Mouse (Mus musculus): ENCODE measurements at regions not wholly inside any gene's neighbourhood (a gene's known extent, or its start where the extent isn't known, plus 50 kb on each side); places are given as distances from the start of the nearest gene placed in this dataset.

GRCm38 (mm10) chr11:114229763-114230162 lies 162.9 kb upstream of the Sdk2 start:
- DNase-seq (ENCODE audit: extremely low spot score in 1 of 2, low spot score in 1 of 2) = no peak

GRCm38 (mm10) chr11:114229196-114229595 lies 162.3 kb upstream of the Sdk2 start:
- no peak for DNase-seq (ENCODE audit: extremely low spot score in 1 of 2, low spot score in 1 of 2)

- no peak for DNase-seq (ENCODE audit: extremely low spot score in 1 of 2, low spot score in 1 of 2)
Observed at GRCm38 (mm10) chr11:114226553-114226952, 159.7 kb upstream of the Sdk2 start.

GRCm38 (mm10) chr11:114224706-114225105 lies 157.9 kb upstream of the Sdk2 start:
- DNase-seq (ENCODE audit: extremely low spot score in 1 of 2, low spot score in 1 of 2) = no peak

- DNase-seq (ENCODE audit: extremely low spot score in 1 of 2, low spot score in 1 of 2) = no peak
Observed at GRCm38 (mm10) chr11:114223061-114223460, 156.2 kb upstream of the Sdk2 start.

GRCm38 (mm10) chr11:114220466-114220865 lies 153.6 kb upstream of the Sdk2 start:
- no peak for DNase-seq (ENCODE audit: extremely low spot score in 1 of 2, low spot score in 1 of 2)

- no peak for DNase-seq (ENCODE audit: extremely low spot score in 1 of 2, low spot score in 1 of 2)
Observed at GRCm38 (mm10) chr11:114218732-114219506, 152.1 kb upstream of the Sdk2 start.

- DNase-seq (ENCODE audit: extremely low spot score in 1 of 2, low spot score in 1 of 2) = no peak
Observed at GRCm38 (mm10) chr11:114217245-114217757, 150.5 kb upstream of the Sdk2 start.

- no peak for DNase-seq (ENCODE audit: extremely low spot score in 1 of 2, low spot score in 1 of 2)
Observed at GRCm38 (mm10) chr11:114216493-114216892, 149.6 kb upstream of the Sdk2 start.

- DNase-seq (ENCODE audit: extremely low spot score in 1 of 2, low spot score in 1 of 2) = no peak
Observed at GRCm38 (mm10) chr11:114215256-114215655, 148.4 kb upstream of the Sdk2 start.

- peak in 1 of 2 experiments; percentile 40 for DNase-seq (ENCODE audit: extremely low spot score in 1 of 2, low spot score in 1 of 2)
Observed at GRCm38 (mm10) chr11:114212136-114212535, 145.3 kb upstream of the Sdk2 start.

GRCm38 (mm10) chr11:114205192-114205591 lies 138.3 kb upstream of the Sdk2 start:
- peak in 1 of 2 experiments; percentile 68 for DNase-seq (ENCODE audit: extremely low spot score in 1 of 2, low spot score in 1 of 2)

- DNase-seq (ENCODE audit: extremely low spot score in 1 of 2, low spot score in 1 of 2) = no peak
Observed at GRCm38 (mm10) chr11:114203416-114203815, 136.6 kb upstream of the Sdk2 start.

GRCm38 (mm10) chr11:114202486-114202885 lies 135.6 kb upstream of the Sdk2 start:
- no peak for DNase-seq (ENCODE audit: extremely low spot score in 1 of 2, low spot score in 1 of 2)

- DNase-seq (ENCODE audit: extremely low spot score in 1 of 2, low spot score in 1 of 2) = no peak
Observed at GRCm38 (mm10) chr11:114199081-114199586, 132.3 kb upstream of the Sdk2 start.

- peak; percentile 92 to 97 for DNase-seq (ENCODE audit: extremely low spot score in 1 of 2, low spot score in 1 of 2)
Observed at GRCm38 (mm10) chr11:114198317-114199032, 131.6 kb upstream of the Sdk2 start.

- DNase-seq (ENCODE audit: extremely low spot score in 1 of 2, low spot score in 1 of 2) = no peak
Observed at GRCm38 (mm10) chr11:114195291-114195690, 128.4 kb upstream of the Sdk2 start.

- no peak for DNase-seq (ENCODE audit: extremely low spot score in 1 of 2, low spot score in 1 of 2)
Observed at GRCm38 (mm10) chr11:114194055-114194706, 127.3 kb upstream of the Sdk2 start.

- DNase-seq (ENCODE audit: extremely low spot score in 1 of 2, low spot score in 1 of 2) = peak; percentile 41 to 53
Observed at GRCm38 (mm10) chr11:114193018-114193417, 126.2 kb upstream of the Sdk2 start.

- no peak for DNase-seq (ENCODE audit: extremely low spot score in 1 of 2, low spot score in 1 of 2)
Observed at GRCm38 (mm10) chr11:114191661-114192060, 124.8 kb upstream of the Sdk2 start.
